Mouse (Mus musculus): ENCODE results near the gene Serinc5.

The Serinc5 gene

GRCm38 (mm10) chr13:92611917-92612316, 1.0 kb downstream of the Serinc5 start:
- peak in 1 of 2 experiments; percentile 58 for DNase-seq (ENCODE audit: inconsistent age in 2 of 2, low spot score in 1 of 2)

- peak in 1 of 2 experiments; percentile 82 for DNase-seq (ENCODE audit: inconsistent age in 2 of 2, low spot score in 1 of 2)
These were observed 2.2 kb downstream of the Serinc5 start for GRCm38 (mm10) chr13:92613094-92613493.

DNA sequence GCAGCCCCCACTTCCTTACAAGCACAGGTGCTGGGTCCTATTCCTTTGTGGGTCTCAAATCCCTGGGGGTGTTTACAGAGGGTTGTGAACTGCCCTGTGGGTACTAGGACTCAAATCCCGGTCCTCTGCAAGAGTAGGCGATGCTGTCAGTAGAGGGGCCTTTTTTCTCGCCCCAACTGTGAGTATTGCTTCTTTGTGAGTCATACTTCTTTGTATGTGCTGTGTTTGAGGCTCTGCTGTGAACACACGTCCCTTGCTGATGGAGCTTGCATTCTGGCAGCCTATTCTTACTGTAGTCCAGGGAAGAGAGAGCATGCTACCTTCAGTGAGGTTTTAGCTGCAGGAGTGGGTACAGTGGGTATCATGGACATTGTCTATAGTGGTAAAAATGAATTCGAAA, 4.3 kb downstream of the Serinc5 start:
- DNase-seq (ENCODE audit: inconsistent age in 2 of 2, low spot score in 1 of 2): no peak

DNA sequence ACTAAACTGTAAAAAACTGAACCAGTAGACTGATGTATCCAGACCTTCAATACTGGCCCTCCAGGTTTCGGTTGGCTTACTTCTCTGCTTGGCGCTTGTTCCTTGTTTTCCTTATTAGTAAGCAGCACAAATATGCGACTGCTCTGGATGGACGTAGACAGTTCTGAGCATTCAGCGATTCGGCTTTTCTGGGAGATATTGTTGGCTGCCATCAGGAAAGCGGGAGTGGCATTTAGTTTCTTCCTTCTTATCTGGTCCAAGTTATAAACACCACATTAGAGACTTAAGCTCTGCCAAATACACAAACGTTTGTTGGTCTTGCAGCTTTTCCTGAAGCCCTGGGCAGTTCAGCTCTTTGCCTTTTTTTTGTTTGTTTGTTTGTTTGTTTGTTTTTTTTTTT, 5.6 kb downstream of the Serinc5 start:
- peak; percentile 2 to 15 for DNase-seq (ENCODE audit: inconsistent age in 2 of 2, low spot score in 1 of 2)

GRCm38 (mm10) chr13:92626196-92626595, 15.3 kb downstream of the Serinc5 start:
- DNase-seq (ENCODE audit: inconsistent age in 2 of 2, low spot score in 1 of 2): peak in 1 of 2 experiments; percentile 16

- peak in 1 of 2 experiments; percentile 11 for DNase-seq (ENCODE audit: inconsistent age in 2 of 2, low spot score in 1 of 2)
These were observed 15.8 kb downstream of the Serinc5 start for GRCm38 (mm10) chr13:92626725-92627124.

GRCm38 (mm10) chr13:92629509-92629908, 18.6 kb downstream of the Serinc5 start:
- peak in 1 of 2 experiments; percentile 20 for DNase-seq (ENCODE audit: inconsistent age in 2 of 2, low spot score in 1 of 2)

DNA sequence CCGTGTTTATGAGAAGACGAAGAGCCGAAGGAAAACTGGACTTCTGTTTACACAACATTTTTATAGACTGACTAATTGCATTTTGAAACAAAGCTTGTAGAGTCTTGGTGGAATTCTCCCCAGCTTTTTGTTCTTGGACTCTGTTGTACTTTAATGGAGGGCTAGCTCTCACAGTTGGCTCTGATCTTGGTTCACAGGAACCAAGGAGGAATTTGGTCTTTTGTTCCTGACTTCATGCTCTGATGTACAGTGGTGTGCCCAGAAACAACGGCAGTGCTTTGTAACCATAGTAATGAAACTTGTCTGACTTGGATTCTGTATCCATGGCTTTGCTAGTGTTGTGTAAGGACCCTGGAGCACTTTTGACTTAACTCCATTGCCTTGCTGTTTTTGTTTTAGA, 20.6 kb downstream of the Serinc5 start:
- no peak for DNase-seq (ENCODE audit: inconsistent age in 2 of 2, low spot score in 1 of 2)

DNA sequence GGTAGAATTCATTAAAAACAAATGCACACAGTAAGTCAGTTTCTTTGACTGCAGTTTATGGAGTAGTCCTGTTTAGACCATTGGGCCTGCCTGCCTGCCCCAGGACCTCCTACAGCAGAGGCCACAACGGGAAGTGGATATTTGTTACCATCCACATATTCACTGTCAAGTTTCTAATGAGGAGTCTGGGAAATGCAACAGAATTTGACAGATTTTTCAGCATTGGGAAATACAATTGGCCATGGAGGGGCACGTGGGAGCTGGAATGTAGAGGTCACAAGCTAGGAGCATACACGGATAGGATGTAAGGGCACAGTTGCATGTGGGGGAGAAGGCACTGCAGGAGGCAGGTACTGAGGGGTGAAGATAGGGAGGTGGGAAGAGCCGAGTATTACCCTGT, 21.7 kb downstream of the Serinc5 start:
- no peak for DNase-seq (ENCODE audit: inconsistent age in 2 of 2, low spot score in 1 of 2)

DNA sequence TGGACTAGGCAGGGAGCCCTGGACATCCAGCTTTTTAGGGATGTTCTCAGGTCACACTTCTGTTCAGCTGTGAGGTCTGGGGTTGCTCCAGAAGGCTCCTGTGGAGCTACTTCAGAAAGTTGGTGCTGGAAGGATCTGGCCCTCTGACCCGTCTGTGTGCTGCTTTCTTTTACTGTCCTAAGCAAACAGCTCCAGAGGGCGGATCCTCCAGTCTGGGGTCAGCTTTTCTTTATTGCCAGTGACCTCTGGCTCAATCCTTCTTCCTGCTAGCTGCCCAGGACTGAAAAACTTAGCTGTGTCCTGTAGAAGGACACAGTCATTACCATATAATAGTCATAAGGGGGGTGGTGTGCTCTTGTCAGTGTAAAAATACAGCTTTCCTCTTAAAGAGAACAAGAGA, 24.1 kb downstream of the Serinc5 start:
- peak in 1 of 2 experiments; percentile 44 for DNase-seq (ENCODE audit: inconsistent age in 2 of 2, low spot score in 1 of 2)

GRCm38 (mm10) chr13:92636226-92636909, 25.5 kb downstream of the Serinc5 start:
- DNase-seq (ENCODE audit: inconsistent age in 2 of 2, low spot score in 1 of 2): no peak

DNA sequence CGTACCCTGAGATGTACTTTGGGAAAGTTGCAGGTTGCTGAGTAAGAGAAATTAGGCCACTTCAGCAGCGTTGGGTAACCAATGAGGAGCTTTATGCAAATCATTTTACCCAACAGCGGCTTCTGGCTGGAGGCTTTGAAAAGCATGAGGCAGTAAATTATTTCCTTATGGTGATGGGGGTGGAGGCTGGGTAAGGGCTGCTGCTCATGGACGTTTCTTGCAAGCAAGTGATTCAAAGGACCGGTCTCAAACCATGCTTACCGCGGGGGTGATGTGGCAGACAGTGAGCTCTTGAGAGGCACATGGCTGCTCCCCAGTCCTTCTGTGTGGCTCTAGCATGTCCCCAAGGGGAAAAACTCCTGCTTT, 26.0 kb downstream of the Serinc5 start:
- peak; percentile 84 to 92 for DNase-seq (ENCODE audit: inconsistent age in 2 of 2, low spot score in 1 of 2)

DNA sequence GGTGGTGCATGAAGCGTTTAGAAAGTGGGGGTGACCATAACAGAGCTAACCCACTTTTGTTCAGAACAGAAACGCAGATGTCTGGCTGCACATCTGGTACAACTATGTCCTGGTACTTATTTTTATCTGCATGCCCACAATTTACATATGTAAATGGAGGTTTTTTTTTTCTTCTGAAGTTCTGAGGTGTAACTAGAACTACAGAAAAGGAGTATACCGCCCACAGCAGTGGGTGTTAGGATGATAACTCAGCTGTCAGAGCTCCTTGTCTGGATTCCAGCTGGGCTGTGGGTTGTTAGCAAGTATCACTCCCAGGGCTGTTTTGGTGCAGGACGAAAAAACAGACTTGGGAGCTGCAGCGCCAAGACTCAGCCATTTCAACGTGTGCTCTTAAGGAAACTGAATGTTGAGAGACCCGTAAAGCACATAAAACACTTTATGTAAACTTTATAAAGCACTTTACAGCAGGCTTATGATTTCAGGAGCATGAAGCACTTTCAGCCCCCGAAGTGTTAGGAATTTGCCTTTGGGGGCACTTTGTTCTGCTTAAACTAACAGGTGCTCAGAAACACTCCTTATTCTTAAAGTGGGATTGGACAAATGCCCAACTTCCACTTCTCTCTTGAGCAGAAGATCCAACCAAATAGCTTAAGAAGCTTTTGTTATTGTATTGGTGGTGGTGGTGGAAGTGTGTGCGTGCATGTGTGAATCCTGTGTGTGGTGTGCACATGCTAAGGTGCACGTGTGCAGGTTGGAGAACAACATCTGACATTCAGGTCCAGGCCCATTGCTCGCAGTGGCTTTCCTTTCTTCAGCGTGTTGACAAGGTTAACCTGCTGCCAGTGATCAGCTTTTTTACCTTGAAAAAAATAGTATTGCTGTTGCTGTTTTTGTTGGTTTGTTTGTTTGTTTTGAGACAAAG, 28.5 kb downstream of the Serinc5 start:
- DNase-seq (ENCODE audit: inconsistent age in 2 of 2, low spot score in 1 of 2): no peak

GRCm38 (mm10) chr13:92644199-92644598, 33.3 kb downstream of the Serinc5 start:
- no peak for DNase-seq (ENCODE audit: inconsistent age in 2 of 2, low spot score in 1 of 2)

DNA sequence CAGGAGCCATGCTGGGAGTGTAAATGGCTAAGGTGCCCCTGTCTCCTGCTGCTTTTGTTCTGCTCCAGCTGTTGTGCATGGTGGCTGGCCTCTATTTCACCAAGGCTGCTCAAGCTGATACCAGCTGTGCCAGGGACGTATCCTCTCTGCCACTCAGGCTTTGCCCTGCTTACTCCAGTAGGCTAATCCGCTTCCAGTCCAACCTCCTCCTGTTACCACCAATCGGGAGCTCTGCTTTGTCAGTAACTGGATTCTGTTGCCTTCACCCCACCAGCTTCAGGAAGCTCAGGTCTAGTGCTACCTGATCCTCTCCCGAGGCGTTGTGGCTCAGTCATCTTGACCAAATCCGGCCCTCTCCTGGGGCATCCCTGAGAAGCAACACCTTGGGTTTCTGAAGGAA, 33.9 kb downstream of the Serinc5 start:
- DNase-seq (ENCODE audit: inconsistent age in 2 of 2, low spot score in 1 of 2): no peak

- DNase-seq (ENCODE audit: inconsistent age in 2 of 2, low spot score in 1 of 2): no peak
These were observed 36.8 kb downstream of the Serinc5 start for GRCm38 (mm10) chr13:92647695-92648094.

GRCm38 (mm10) chr13:92649111-92649510, 38.2 kb downstream of the Serinc5 start:
- no peak for DNase-seq (ENCODE audit: inconsistent age in 2 of 2, low spot score in 1 of 2)

GRCm38 (mm10) chr13:92650956-92651355, 40.1 kb downstream of the Serinc5 start:
- no peak for DNase-seq (ENCODE audit: inconsistent age in 2 of 2, low spot score in 1 of 2)

- no peak for DNase-seq (ENCODE audit: inconsistent age in 2 of 2, low spot score in 1 of 2)
These were observed 41.6 kb downstream of the Serinc5 start for GRCm38 (mm10) chr13:92652498-92652897.

- peak; percentile 26 to 70 for DNase-seq (ENCODE audit: inconsistent age in 2 of 2, low spot score in 1 of 2)
These were observed 42.4 kb downstream of the Serinc5 start for GRCm38 (mm10) chr13:92653283-92653682.

GRCm38 (mm10) chr13:92656815-92657513, 46.1 kb downstream of the Serinc5 start:
- DNase-seq (ENCODE audit: inconsistent age in 2 of 2, low spot score in 1 of 2): no peak

DNA sequence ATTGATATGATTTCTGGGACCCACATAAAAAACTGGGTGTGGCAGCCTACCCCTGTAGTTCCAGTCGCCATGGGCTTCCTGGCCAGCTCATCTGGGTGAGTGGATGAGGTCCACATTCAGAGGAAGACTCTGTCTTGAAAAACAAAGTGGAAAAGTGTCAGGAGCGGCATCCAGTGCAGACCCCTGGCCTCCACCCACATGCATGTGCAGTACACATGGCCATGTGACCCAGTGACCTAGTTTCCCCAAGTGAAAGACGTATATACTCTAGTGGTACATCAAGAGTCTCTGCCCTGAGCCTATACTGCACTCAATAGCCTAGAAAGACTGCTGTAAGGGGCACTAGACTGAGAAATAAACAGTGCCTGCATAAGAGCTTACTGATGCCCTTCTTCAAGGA, 48.7 kb downstream of the Serinc5 start:
- no peak for DNase-seq (ENCODE audit: inconsistent age in 2 of 2, low spot score in 1 of 2)

Measured in adrenal gland, adult (tissue).